Mouse (Mus musculus): ENCODE results near the gene Eif3b. TPM values are rescaled to one million over a fixed set of nuclear protein-coding genes. Genes with fewer than 3 reads are reported as not detected.

Gene Eif3b
- polyA plus RNA-seq, 1 experiment from 2014 or later = 107 TPM

- 68% methylated on average over 6 of the region's 6 CpGs for WGBS
- no peaks in the 10 kb centered on the region for H3K36me3 ChIP-seq (ENCODE audit: control insufficient read depth, insufficient read depth, low read length)
- H3K27me3 ChIP-seq (replicated peaks; ENCODE audit: control insufficient read depth, insufficient read depth, low read length) = no peaks in the 10 kb centered on the region
- no peak for DNase-seq (ENCODE audit: low spot score)
- H3K4me2 ChIP-seq (ENCODE audit: low read length) = no peak overlapping the region
- H3K9me3 ChIP-seq (replicated peaks; ENCODE audit: control insufficient read depth, low read length) = no peaks in the 10 kb centered on the region
- H3K4me3 ChIP-seq (ENCODE audit: low read depth, low read length) = no peak overlapping the region
- H3K9ac ChIP-seq (ENCODE audit: low read length) = no peak overlapping the region
- no peak for ATAC-seq
- H3K4me1 ChIP-seq (ENCODE audit: control insufficient read depth, insufficient read depth, low read length) = no peaks in the 10 kb centered on the region
- no peak overlapping the region for H3K27ac ChIP-seq (ENCODE audit: low read depth, low read length)
These were observed 72.0 kb downstream of the Eif3b start for GRCm38 (mm10) chr5:140491142-140491541.

- DNase-seq (ENCODE audit: low spot score) (no peak), ATAC-seq (no peak)
- H3K27ac ChIP-seq (ENCODE audit: low read depth, low read length) = no peak overlapping the region
- H3K4me3 ChIP-seq (ENCODE audit: low read depth, low read length) = no peak overlapping the region
- no peak overlapping the region for H3K4me2 ChIP-seq (ENCODE audit: low read length)
- no peaks in the 10 kb centered on the region for H3K36me3 ChIP-seq (ENCODE audit: control insufficient read depth, insufficient read depth, low read length)
- H3K9me3 ChIP-seq (replicated peaks; ENCODE audit: control insufficient read depth, low read length) = no peaks in the 10 kb centered on the region
- WGBS = 51% methylated on average over 11 of the region's 11 CpGs
- no peak overlapping the region for H3K9ac ChIP-seq (ENCODE audit: low read length)
- no peaks in the 10 kb centered on the region for H3K27me3 ChIP-seq (replicated peaks; ENCODE audit: control insufficient read depth, insufficient read depth, low read length)
- no peaks in the 10 kb centered on the region for H3K4me1 ChIP-seq (ENCODE audit: control insufficient read depth, insufficient read depth, low read length)
These were observed 73.6 kb downstream of the Eif3b start for GRCm38 (mm10) chr5:140492684-140493233.

Small RNA genes within 50 kb of the gene (microRNA-seq; reads per million reads assigned to microRNA genes)
- gene Mir7038 = not detected

Other genes with a start within 250 kb of the Eif3b start
- gene Mad1l1, start 97.8 kb upstream of the Eif3b start, polyA plus RNA-seq (2014; fragmentation: Nextera tagmentation; extraction: Ambion mirVana) = 29.2 and 32.4 TPM in 2 replicates
- 18.3 and 24.5 TPM in 2 replicates for gene Nudt1, start 97.7 kb upstream of the Eif3b start, polyA plus RNA-seq (2014; fragmentation: Nextera tagmentation; extraction: Ambion mirVana)
- gene Mrm2, start 87.4 kb upstream of the Eif3b start, polyA plus RNA-seq (2014; fragmentation: Nextera tagmentation; extraction: Ambion mirVana) = 24.5 and 28.3 TPM in 2 replicates
- gene Snx8, start 30.1 kb upstream of the Eif3b start, polyA plus RNA-seq (2014; fragmentation: Nextera tagmentation; extraction: Ambion mirVana) = 7.9 and 9.4 TPM in 2 replicates
- not detected in 2 replicates for gene Gm4869, start 26.3 kb downstream of the Eif3b start, polyA plus RNA-seq (2014; fragmentation: Nextera tagmentation; extraction: Ambion mirVana)
- gene Chst12, start 86.2 kb downstream of the Eif3b start, polyA plus RNA-seq (2014; fragmentation: Nextera tagmentation; extraction: Ambion mirVana) = 11.6 and 15.3 TPM in 2 replicates
- 0.38 TPM in 1 of 2 replicates, not detected in the other for gene Grifin, start 145.7 kb downstream of the Eif3b start, polyA plus RNA-seq (2014; fragmentation: Nextera tagmentation; extraction: Ambion mirVana)
- gene Lfng, start 188.0 kb downstream of the Eif3b start, polyA plus RNA-seq (2014; fragmentation: Nextera tagmentation; extraction: Ambion mirVana) = 30.9 TPM in 2 replicates
- 65.8 and 72.3 TPM in 2 replicates for gene Ttyh3, start 229.7 kb downstream of the Eif3b start, polyA plus RNA-seq (2014; fragmentation: Nextera tagmentation; extraction: Ambion mirVana)